Mouse (Mus musculus) spleen, postnatal 4 days (tissue): Measurements from ENCODE around the gene Zar1l.
A peak's percentile ranks its signal among the peaks of the same experiment; 100 is the strongest.
"Not testable (repeated sequence)": the region's sequence is repeated elsewhere in the genome, so short reads cannot be mapped to it uniquely, and the experiment has no call there.

Experiments
- DNase-seq, 2 experiments: peaks; one replicate each; pipeline ENCODE4 v3.0.0; 2022; ENCODE audit warnings: low spot score in 2 of 2

Gene Zar1l

DNA sequence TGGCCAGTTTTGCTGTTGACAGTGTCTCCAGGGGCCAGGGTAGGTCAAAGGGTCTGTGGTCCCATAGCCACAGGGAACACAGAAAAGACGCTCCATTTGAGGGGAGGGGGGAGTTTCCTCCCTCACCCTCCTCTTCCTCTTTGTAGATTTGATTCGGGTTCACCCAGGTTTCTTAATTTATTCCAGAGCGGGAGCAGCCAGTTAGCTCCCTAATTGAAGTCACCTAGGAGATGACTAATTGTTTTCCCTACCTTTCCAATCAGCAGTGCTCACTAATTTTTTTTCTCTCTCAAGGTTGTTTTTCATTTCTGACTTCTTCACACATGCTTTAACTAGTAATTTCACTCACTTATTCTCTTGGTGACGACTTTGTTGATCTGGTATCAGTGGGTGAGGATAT, at the start of gene Zar1l:
Gene Zar1l (minus strand): TSS at position 101 of the 400 bp plus-strand sequence.
- DNase-seq: no peak

DNA sequence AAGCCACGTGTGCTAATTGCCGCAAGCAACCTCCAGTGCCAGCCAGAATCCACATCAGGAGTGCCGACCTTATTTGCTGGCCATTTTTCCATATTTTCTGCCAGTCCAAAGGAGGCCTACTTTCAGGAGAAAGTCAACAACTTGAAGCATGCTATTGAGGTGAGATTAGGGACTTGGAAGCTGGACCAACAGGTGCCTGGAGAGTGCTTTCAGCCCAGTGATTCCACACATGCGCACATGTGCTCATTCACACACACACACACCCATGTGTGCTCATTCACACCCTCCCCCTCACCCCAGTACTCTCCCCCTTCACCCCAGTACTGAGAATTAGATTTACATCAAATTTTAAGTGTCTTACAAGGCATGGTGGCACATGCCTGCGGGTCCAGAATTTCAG, 49.0 kb upstream of the Zar1l start:
- DNase-seq: no peak

DNA sequence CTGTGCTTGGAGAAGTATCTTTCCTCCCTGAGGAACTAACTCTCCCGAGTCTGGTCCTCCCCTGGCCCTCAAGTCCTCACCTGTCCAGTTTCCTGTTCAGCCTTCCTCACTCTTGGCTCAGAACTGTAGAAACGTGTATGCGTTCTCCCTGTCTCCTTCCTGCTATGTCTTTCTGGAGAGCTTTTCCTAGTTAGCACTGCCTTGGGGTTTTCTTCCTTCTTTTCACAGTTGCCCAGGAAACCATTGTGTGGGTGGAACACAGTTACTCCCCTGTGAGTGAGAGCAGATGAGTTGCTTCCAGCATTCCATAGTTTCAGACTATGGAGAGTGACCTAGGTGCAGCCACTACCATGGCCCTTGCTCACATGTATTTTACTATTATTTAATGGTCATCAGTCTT, 48.3 kb upstream of the Zar1l start:
- DNase-seq: no peak

DNA sequence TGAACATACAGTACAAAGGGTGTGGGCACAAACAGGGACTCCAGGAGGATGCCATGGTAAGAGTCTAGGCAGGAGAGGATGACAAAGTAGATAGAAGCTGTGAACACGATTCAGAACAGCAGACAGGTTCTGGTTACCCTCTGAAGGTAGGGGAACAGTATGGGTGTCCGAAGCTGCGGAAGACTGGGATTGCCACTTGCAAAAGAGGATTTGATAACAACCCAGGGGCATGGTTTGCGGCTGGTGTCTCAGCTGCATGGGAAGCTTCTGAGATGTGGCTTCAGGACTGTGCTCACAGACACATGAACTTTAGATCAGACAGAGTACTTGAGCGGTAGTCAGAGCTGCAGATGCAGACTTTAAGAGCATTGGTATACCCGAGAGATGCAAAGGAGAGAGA, 46.5 kb upstream of the Zar1l start:
- DNase-seq: no peak

DNA sequence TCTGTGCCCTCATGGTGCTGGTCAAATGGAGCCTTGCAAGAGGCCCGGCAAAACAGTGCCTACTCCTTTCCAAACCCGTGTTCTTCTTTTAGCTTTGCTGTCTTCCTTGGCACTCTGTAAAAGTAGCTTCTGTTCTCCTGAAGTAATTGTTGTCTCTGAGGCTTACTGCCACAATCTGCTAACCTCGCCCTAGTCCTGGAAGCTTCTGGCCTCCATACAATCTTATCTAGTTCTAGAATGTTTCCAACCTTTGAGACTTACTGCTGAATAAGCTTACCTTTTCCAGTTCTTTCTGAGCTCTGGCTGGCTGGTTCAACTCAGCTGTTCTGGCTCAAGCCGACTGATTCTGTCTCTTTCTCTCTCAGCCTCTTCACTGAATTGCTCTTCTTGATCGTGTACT, 43.8 kb upstream of the Zar1l start:
- no peak for DNase-seq

DNA sequence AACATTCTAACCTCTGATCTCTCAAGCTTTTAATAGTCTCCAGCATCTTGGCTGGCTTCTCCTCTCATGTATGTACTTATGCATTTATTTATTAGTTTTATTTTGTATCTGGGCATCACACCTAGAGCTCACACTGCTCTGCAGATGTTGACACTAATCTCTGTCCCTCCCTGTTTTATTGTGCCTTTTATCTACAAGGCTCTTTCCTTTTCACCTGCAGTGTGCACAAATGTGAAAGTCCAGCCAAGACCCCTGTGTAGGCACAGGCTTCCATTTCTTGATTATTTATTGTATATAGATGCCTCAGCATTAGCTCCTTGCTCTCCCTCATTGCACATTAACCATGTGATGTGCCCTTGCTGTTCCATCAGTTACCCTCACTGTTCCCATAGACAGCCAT, 43.4 kb upstream of the Zar1l start:
- DNase-seq: no peak

GRCm38 (mm10) chr5:150560851-150561250, 42.9 kb upstream of the Zar1l start:
- no peak for DNase-seq

- no peak for DNase-seq
Observed at GRCm38 (mm10) chr5:150559519-150560103, 41.6 kb upstream of the Zar1l start.

GRCm38 (mm10) chr5:150551637-150552036, 33.7 kb upstream of the Zar1l start:
- no peak for DNase-seq

- DNase-seq: no peak
Observed at GRCm38 (mm10) chr5:150543184-150543583, 25.2 kb upstream of the Zar1l start.

DNA sequence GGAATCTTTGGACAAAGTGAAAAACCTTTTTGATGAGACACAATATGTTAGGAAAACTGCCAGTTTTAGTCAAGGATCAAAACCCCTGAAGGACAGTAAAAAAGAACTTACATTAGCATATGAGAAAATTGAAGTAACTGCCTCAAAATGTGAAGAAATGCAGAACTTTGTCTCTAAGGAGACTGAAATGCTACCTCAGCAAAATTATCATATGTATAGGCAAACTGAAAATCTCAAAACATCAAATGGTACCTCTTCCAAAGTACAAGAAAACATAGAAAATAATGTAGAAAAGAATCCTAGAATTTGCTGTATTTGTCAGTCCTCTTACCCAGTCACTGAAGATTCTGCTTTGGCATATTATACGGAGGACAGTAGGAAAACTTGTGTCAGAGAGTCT, 23.3 kb upstream of the Zar1l start:
- no peak for DNase-seq

GRCm38 (mm10) chr5:150525239-150525638, 7.3 kb upstream of the Zar1l start:
- DNase-seq: no peak

- no peak for DNase-seq
Observed at GRCm38 (mm10) chr5:150522867-150523234, 4.9 kb upstream of the Zar1l start.

DNA sequence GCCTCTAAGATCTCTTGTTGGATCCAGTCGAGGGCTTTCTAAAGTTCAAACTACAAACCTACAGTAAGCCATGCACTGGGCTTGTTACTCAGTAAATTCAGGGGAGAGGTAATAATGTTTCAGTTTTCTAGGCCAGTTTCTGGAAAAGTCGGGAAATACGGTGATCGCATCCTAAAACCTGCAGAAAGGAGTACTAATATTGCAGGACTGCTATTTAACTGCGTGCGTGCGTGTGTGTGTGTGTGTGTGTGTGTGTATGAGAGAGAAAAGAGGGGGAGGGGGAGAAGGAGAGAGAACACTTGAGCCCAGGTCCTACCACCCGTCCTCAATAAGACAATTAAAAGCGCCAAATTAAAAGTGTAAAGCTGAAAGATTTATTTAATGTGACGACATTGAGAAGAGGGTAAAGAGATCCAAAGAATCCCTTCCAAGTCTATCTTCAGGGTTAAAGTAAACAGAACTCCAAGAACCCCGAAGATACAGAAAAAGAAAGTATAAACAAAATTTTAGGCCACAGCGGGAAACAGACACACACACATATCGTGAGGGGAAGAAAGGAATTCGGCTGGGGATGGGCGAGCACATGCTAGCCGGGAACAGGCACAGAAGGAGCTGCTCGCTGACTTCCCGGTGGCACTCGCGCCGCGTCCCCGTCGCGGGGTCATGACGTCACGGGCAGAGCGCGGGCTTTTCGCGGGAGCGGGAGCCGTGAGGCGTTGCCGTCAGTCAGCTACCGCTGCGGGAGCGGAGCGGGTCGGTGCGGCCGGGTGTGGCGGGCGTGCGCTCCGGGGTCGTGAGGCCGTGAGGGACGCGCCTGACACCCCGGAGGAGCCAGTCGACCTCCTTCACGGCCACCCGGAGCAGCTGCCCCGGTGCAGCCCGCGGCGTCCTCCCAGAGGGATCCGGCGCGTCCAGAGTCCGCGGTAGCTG, 4.2 kb upstream of the Zar1l start, which contains the start of gene Brca2:
Gene Brca2 (plus strand): TSS at position 694 of the 930 bp plus-strand sequence.
- DNase-seq: peak; percentile 92 to 96

DNA sequence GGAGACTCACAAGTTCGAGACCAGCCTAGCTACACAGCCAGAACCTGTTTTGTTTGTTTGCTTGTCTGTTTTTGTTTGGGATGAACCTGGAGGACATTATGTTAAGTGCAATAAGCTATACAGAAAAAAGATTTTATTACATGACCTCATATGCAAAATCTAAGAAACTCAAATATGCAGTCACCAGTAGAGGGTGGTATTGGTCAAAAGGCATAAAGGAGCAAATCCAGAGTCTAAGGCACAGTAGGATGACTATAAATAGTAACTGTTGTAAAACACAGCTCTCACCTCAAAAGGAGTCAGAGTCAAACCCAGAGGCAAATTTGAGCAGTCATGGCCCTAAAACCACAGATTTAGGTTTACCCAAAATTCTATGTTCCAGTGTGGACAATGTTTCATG, 1.6 kb upstream of the Zar1l start:
- no peak for DNase-seq

DNA sequence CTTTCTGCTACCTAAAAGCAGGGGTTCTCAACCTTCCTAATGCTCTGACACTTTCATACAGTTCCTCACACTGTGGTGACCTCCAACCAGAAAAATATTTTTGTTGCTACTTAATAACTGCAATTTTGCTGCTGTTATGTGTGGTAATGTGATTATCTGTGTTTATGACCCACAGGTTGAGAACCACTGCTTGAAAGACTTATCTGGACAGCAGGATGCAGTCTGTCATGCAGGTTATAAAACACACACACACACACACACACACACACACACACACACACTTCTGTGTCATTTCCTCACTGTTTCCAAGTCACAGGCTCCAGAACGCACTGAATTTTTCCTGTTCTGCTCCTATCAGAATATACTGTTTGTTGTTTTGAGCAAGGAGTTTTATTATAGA, 3.9 kb downstream of the Zar1l start:
- DNase-seq: no peak

GRCm38 (mm10) chr5:150513264-150513663, 4.7 kb downstream of the Zar1l start:
- no peak for DNase-seq

GRCm38 (mm10) chr5:150510451-150511225, 7.3 kb downstream of the Zar1l start:
- no peak for DNase-seq

GRCm38 (mm10) chr5:150495792-150496191, 22.2 kb downstream of the Zar1l start:
- DNase-seq: peak; percentile 24 to 78

- not testable (repeated sequence) for DNase-seq
Observed at GRCm38 (mm10) chr5:150491573-150492173, 26.3 kb downstream of the Zar1l start.

DNA sequence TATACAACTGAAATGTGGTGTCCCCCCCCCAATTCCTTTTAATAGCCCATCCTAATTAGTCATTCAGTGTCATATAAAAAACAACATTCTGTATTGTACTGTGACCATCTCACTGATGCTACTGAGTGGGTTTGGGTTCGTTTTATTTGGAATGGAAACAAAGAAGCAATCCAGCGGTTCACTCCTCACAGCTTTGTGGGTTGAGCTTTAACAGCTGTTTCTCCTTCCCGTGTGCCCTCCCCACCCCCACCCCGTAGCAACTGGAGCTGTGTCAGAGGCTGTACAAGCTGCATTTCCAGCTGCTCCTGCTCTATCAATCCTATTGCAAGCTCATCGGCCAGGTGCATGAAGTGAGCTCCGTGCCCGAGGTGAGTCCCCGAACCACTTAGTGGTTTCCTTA, 27.1 kb downstream of the Zar1l start:
- DNase-seq: no peak

GRCm38 (mm10) chr5:150490285-150490684, 27.7 kb downstream of the Zar1l start:
- no peak for DNase-seq
